Mouse (Mus musculus) layer of hippocampus, adult 2 months (tissue): Measurements from ENCODE around the gene Gm21822. TPM values are rescaled to one million over a fixed set of nuclear protein-coding genes. Genes with fewer than 3 reads are reported as not detected.
"Not testable (repeated sequence)": the region's sequence is repeated elsewhere in the genome, so short reads cannot be mapped to it uniquely, and the experiment has no call there.

Source experiments
- DNase-seq, 2 experiments: peaks; one replicate each; pipeline ENCODE4 v3.0.0; 2022; ENCODE audit warnings: low spot score in 2 of 2
- H3K27ac ChIP-seq: fragments of 200-600 bp; 2 replicates; pipeline ENCODE4 v1.8.1; 2022
- H3K4me3 ChIP-seq: fragments of 200-600 bp; 2 replicates; pipeline ENCODE4 v1.8.1; 2022; ENCODE audit warnings: mild to moderate bottlenecking
- long read RNA-seq, 2 experiments: library from polyadenylated mRNA; stranded (forward); transcript quantifications; one replicate each; pipeline ENCODE4 v2.0.0; 2021; ENCODE audit warnings: borderline mapping rate in 2 of 2
- total RNA-seq, 2 experiments: library from RNA; stranded (reverse); gene quantifications; 2 replicates each; pipeline ENCODE4 v1.2.3; 2021

The Gm21822 gene
- not detected for total RNA-seq
- long read RNA-seq, experiment 1, result 0 reads
- long read RNA-seq, experiment 2, result 0 reads

DNA sequence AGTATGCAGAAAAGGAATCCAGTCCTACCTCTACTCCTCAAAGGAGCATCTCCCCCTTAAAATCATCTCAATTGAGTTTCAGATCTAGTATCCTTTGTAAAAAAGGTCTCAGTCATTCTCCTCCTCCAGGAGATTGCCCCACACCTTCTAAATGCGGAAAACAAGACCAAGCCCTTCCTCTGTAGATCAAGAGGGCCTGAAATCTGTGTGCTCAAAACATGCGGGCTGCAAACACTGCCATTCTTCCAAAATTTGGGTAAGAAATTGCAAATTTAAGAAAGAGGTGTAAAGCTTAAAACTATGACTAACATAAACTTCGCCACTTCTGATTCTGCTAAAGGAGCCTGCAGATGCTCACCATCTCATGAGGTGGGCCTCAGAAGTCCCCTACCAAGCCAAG, at the start of gene Gm21822:
Gm21822 (plus strand) TSS at position 301 of the 400 bp plus-strand sequence.
- not testable (repeated sequence) for H3K27ac ChIP-seq, DNase-seq, H3K4me3 ChIP-seq
